Mouse (Mus musculus): ENCODE measurements around the gene Olfr1217.

DNA sequence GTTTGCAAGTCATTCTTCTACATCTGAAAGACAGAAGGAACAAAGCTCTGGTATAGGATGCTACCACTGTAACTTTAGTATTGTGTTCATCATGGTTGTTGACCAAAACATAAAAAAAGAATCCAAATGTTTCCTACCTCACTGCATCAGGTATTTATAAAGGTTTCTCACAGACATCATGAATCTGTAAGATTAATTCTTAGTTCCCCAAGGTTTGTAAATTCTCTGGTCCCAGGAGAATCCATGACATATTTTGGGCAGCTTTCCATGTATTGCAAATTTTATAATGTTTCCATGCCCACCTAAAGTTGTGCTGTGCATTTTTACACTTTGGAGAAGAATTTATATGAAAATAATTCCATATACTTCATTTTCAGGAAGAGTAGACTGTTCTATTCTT is 29.2 kb upstream of the Olfr1217 start, which contains the start of gene Olfr1218:
- TF ChIP-seq POLR2A (IDR thresholded peaks at IDR 0.05; ENCODE audit: low read depth, low read length) (no peak), ZNF384 (IDR thresholded peaks at IDR 0.05; ENCODE audit: low read depth, low read length) (no peak)

Measured in CH12.LX (cell line).